Mouse (Mus musculus) heart, postnatal 0 days (tissue): ENCODE measurements around the gene Fam111a. TPM values are rescaled to one million over a fixed set of nuclear protein-coding genes. Genes with fewer than 3 reads are reported as not detected.

Source experiments
- ATAC-seq: fragments of 200-750 bp; cut with Nextera tagmentation; 2 replicates; pipeline ENCODE4 v1.8.0; 2017; ENCODE audit warnings: low read depth, moderate number of reproducible peaks, moderate library complexity; ENCODE audit not compliant: insufficient read depth
- DNase-seq: peaks from one replicate; pipeline ENCODE4 v3.0.0-alpha.2; 2016; ENCODE audit warnings: low spot score
- H3K27ac ChIP-seq: fragments of 300-500 bp; sonication (generic); 2 replicates; pipeline ENCODE4 v1.5.1; 2014; ENCODE audit warnings: low read depth, mild to moderate bottlenecking
- H3K27me3 ChIP-seq: fragments of 300-500 bp; sonication (generic); 2 replicates; pipeline ENCODE4 v1.6.1; 2014; ENCODE audit warnings: low read length, mixed read lengths; ENCODE audit not compliant: control insufficient read depth, insufficient read depth
- H3K36me3 ChIP-seq: fragments of 300-500 bp; sonication (generic); replicated peaks from 2 replicates; pipeline ENCODE4 v1.6.1; 2014; ENCODE audit warnings: low read length, mixed read lengths; ENCODE audit not compliant: control insufficient read depth, insufficient read depth
- H3K4me1 ChIP-seq: fragments of 300-500 bp; sonication (generic); 2 replicates; pipeline ENCODE4 v1.6.1; 2014; ENCODE audit warnings: antibody characterized with exemption; ENCODE audit not compliant: control insufficient read depth, insufficient read depth
- H3K4me2 ChIP-seq: fragments of 300-500 bp; sonication (generic); 2 replicates; pipeline ENCODE4 v1.6.1; 2014; ENCODE audit warnings: low read depth, mild to moderate bottlenecking, low read length, moderate library complexity
- H3K4me3 ChIP-seq: fragments of 300-500 bp; sonication (generic); 2 replicates; pipeline ENCODE4 v1.5.1; 2014; ENCODE audit warnings: low read depth, low read length
- H3K9ac ChIP-seq: fragments of 300-500 bp; sonication (generic); replicated peaks from 2 replicates; pipeline ENCODE4 v1.6.1; 2014; ENCODE audit warnings: low read depth, low read length, mixed read lengths
- H3K9me3 ChIP-seq: fragments of 300-500 bp; sonication (generic); replicated peaks from 2 replicates; pipeline ENCODE4 v1.6.1; 2016; ENCODE audit warnings: low read length; ENCODE audit not compliant: control insufficient read depth
- CTCF ChIP-seq: IDR thresholded peaks from 2 replicates; pipeline ENCODE4 v1.5.1; 2016; ENCODE audit warnings: antibody characterized with exemption, control low read depth, low read depth
- EP300 ChIP-seq: IDR thresholded peaks from 2 replicates; pipeline ENCODE4 v1.6.1; 2016; ENCODE audit warnings: antibody characterized with exemption, low read depth
- WGBS: fragments of 180-500 bp; shearing (Covaris S2); extraction: QIAGEN DNeasy Blood & Tissue Kit; methylation state at CpG from one replicate; pipeline ENCODE4 v1.1.7; 2014; 5-methylcytosine and 5-hydroxymethylcytosine counted together
- polyA plus RNA-seq: library from polyadenylated mRNA; unstranded; fragments of >200 nt; fragmentation: Nextera tagmentation; extraction: Ambion mirVana; gene quantifications from 2 replicates; pipeline ENCODE4 v1.2.1, GENCODE M21; 2015
- total RNA-seq: library from RNA; depleted of rRNA; stranded (reverse); fragments of >200 nt; gene quantifications from 2 replicates; pipeline ENCODE4 v1.2.3, GENCODE M21; 2014; ENCODE audit warnings: low replicate concordance; rRNA removed

Gene Fam111a
- total and polyA plus RNA-seq, 2 experiments from 2014 or later, result 6.6 to 8.4 TPM

DNA sequence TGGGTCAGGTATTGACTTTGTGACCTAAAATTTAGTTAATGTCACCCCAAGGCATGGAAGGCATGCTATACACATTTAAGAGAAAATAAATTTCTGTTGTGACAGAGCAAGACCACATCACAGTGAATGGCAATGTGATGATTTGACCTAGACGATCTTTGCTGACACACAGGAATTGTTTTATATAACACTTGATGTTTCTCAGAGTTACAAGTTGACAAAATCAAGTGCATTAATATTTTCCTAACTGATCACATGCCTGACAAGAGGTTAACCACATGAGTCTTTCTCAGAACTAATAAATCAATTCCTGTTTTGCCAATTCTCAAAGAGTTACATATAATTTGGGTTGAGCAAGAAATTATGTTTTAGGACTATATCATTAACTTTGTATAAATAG lies 68.1 kb downstream of the Fam111a start:
- DNase-seq (no peak), ATAC-seq (no peak)
- H3K9me3 ChIP-seq, result no peaks in the 10 kb centered on the region
- TF ChIP-seq CTCF, result no peak
- TF ChIP-seq EP300, result no peak
- H3K4me1 ChIP-seq, result no peaks in the 10 kb centered on the region
- 62% methylated on average over 1 of the region's 1 CpGs for WGBS
- H3K36me3 ChIP-seq, result no peaks in the 10 kb centered on the region
- H3K27ac ChIP-seq, result no peak overlapping the region
- no peak overlapping the region for H3K4me2 ChIP-seq
- H3K9ac ChIP-seq, result no peak overlapping the region
- H3K27me3 ChIP-seq, result no peaks in the 10 kb centered on the region
- no peak overlapping the region for H3K4me3 ChIP-seq

DNA sequence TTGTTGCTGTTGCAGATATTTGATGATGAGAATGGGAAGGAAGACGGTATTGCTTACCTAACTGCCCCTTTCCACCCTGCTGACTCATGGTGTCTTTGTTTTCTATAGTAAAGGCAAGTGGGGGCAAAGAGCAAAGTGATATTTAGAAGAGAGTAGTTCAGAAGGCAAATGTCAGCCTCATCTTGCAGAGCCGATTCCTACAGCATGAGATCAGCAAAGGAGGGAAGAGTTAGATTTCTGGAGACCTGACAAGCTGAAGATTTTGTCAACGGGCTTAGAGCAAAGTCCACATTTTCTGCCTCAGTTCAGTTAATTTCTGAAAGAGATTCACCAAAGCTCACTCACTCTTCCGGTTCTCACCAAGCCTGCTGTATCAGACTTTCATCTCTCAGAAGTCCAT lies 87.6 kb downstream of the Fam111a start, which contains the start of gene Glyat:
TSS of gene Glyat (plus strand) at position 133 of the 400 bp plus-strand sequence.
- Histone ChIP-seq H3K27me3 (no peaks in the 10 kb centered on the region), H3K9ac (no peak within 1 kb of the TSS), H3K9me3 (no peaks in the 10 kb centered on the region), H3K27ac (no peak within 1 kb of the TSS), H3K4me2 (no peak within 1 kb of the TSS), H3K4me3 (no peak within 1 kb of the TSS), H3K4me1 (no peaks in the 10 kb centered on the region), H3K36me3 (no peaks in the 10 kb centered on the region)
- 57% methylated on average over 4 of the region's 4 CpGs for WGBS
- ATAC-seq (no peak), DNase-seq (no peak)
- no peak for TF ChIP-seq CTCF
- TF ChIP-seq EP300, result no peak

DNA sequence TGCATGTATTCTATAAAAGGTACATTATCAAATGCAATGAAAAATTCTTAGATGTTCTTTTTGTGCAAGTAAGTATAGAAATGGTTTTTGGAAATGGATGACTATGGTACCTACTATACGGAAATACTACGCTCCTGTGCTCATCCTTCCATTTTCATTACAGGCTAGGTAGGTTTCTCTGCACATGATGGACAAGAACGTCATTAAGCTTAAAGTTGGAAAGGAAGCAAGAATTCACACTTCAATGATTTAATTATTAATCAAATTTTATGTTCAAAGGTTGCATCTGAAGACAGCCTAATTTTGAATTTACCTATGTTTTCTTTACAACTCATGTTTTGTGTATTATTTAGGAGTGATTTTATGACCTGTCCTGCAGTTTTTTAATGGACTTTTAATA lies 88.7 kb downstream of the Fam111a start:
- Histone ChIP-seq H3K4me2 (no peak overlapping the region), H3K9ac (no peak overlapping the region), H3K9me3 (no peaks in the 10 kb centered on the region), H3K27me3 (no peaks in the 10 kb centered on the region), H3K4me3 (no peak overlapping the region), H3K36me3 (no peaks in the 10 kb centered on the region), H3K27ac (no peak overlapping the region), H3K4me1 (no peaks in the 10 kb centered on the region)
- TF ChIP-seq EP300 (no peak), CTCF (no peak)
- no peak for ATAC-seq
- 76% methylated on average over 3 of the region's 3 CpGs for WGBS
- no peak for DNase-seq

DNA sequence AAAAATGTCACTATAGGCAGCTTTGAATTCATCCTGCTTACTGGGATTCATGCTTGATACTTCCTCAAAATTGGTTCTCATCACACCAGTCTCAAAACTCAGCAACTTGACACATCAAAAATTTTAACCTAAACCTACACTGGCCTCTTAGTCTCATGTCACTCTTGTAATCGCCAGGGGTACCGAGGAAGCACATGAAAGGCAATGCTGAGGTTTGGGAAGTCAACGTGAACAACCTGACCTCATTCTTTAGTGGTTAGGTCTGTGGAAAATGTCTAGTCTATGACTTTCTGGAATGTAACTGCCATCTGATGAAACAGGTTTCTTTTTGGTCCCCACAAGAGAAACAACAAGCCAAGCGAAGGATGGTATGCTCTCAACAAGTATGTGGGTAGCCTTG lies 89.4 kb downstream of the Fam111a start:
- DNase-seq, result no peak
- no peaks in the 10 kb centered on the region for H3K27me3 ChIP-seq
- no peaks in the 10 kb centered on the region for H3K9me3 ChIP-seq
- H3K27ac ChIP-seq, result no peak overlapping the region
- ATAC-seq, result no peak
- no peak overlapping the region for H3K9ac ChIP-seq
- no peak overlapping the region for H3K4me2 ChIP-seq
- TF ChIP-seq EP300 (no peak), CTCF (no peak)
- H3K36me3 ChIP-seq, result no peaks in the 10 kb centered on the region
- no peaks in the 10 kb centered on the region for H3K4me1 ChIP-seq
- H3K4me3 ChIP-seq, result no peak overlapping the region
- WGBS, result 71% methylated on average over 4 of the region's 4 CpGs

DNA sequence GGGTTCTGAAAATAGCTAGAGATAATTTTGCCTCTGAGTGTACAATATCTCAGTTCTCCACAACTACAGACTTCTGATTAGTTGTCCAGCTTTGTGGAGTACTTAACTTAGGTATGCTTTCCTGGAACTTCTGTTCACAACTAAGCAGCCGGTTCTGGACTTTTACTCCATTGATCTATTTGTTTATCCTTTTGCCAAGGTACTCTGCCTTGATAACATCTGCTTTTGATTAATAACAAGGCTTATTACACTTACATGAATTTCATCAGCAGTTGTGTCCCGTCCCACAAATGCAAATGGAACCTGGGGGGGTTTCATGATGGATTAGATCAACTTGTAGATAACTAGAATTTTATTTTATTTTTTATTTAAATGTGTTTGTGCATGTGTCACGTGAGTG lies 91.3 kb downstream of the Fam111a start:
- Histone ChIP-seq H3K9me3 (no peaks in the 10 kb centered on the region), H3K4me1 (no peaks in the 10 kb centered on the region), H3K27me3 (no peaks in the 10 kb centered on the region), H3K4me3 (no peak overlapping the region), H3K27ac (no peak overlapping the region), H3K9ac (no peak overlapping the region), H3K36me3 (no peaks in the 10 kb centered on the region), H3K4me2 (no peak overlapping the region)
- WGBS, result 60% methylated on average over 3 of the region's 3 CpGs
- no peak for DNase-seq
- TF ChIP-seq EP300 (no peak), CTCF (no peak)
- ATAC-seq, result no peak

DNA sequence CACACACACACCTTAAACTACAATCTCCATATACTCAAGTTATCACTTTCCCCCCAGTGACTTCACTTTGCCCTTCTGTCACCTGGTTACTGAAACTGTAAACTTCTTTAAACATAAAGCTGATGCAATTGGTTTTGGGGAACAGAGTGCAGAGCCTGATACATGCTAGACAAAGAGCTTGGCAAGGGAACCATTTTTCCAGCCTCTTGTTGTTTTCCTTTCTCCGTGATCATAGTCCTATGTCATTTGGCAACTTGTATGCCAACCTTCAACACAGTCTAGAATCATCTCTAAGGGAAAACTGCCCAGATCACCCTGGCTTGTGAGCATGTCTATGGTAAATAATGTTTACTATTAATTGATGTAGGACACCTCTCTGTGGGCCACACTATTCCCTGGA lies 92.5 kb downstream of the Fam111a start:
- no peak for ATAC-seq
- no peaks in the 10 kb centered on the region for H3K9me3 ChIP-seq
- no peak overlapping the region for H3K4me3 ChIP-seq
- 69% methylated on average over 1 of the region's 1 CpGs for WGBS
- H3K36me3 ChIP-seq, result no peaks in the 10 kb centered on the region
- DNase-seq, result no peak
- no peaks in the 10 kb centered on the region for H3K27me3 ChIP-seq
- no peak overlapping the region for H3K27ac ChIP-seq
- no peak for TF ChIP-seq CTCF
- no peak for TF ChIP-seq EP300
- no peak overlapping the region for H3K9ac ChIP-seq
- H3K4me2 ChIP-seq, result no peak overlapping the region
- H3K4me1 ChIP-seq, result no peaks in the 10 kb centered on the region

Other genes with a start within 250 kb of the Fam111a start
- gene Olfr1436, start 246.6 kb upstream of the Fam111a start, total RNA-seq, result not detected in 2 replicates
- gene Olfr1436, start 246.6 kb upstream of the Fam111a start, polyA plus RNA-seq, result not detected in 2 replicates
- gene Olfr1437, start 220.6 kb upstream of the Fam111a start, total RNA-seq, result not detected in 2 replicates
- gene Olfr1437, start 220.6 kb upstream of the Fam111a start, polyA plus RNA-seq, result not detected in 2 replicates
- gene Olfr1438-ps1, start 209.8 kb upstream of the Fam111a start, total RNA-seq, result not detected in 2 replicates
- gene Olfr1438-ps1, start 209.8 kb upstream of the Fam111a start, polyA plus RNA-seq, result not detected in 2 replicates
- gene Olfr1440, start 158.5 kb upstream of the Fam111a start, total RNA-seq, result not detected in 2 replicates
- not detected in 2 replicates for gene Olfr1440, start 158.5 kb upstream of the Fam111a start, polyA plus RNA-seq
- not detected in 2 replicates for gene Olfr1441, start 128.3 kb upstream of the Fam111a start, total RNA-seq
- not detected in 2 replicates for gene Olfr1441, start 128.3 kb upstream of the Fam111a start, polyA plus RNA-seq
- not detected in 2 replicates for gene Pfpl, start 117.8 kb upstream of the Fam111a start, total RNA-seq
- not detected in 2 replicates for gene Pfpl, start 117.8 kb upstream of the Fam111a start, polyA plus RNA-seq
- gene Mpeg1, start 85.0 kb upstream of the Fam111a start, total RNA-seq, result 0.46 and 3.6 TPM in 2 replicates
- 0.36 and 0.37 TPM in 2 replicates for gene Mpeg1, start 85.0 kb upstream of the Fam111a start, polyA plus RNA-seq
- 1.5 and 3.8 TPM in 2 replicates for gene Dtx4, start 44.3 kb upstream of the Fam111a start, total RNA-seq
- 1.2 and 1.3 TPM in 2 replicates for gene Dtx4, start 44.3 kb upstream of the Fam111a start, polyA plus RNA-seq
- not detected in 2 replicates for gene Gm4952, start 54.2 kb downstream of the Fam111a start, total RNA-seq
- 0.14 TPM in 1 of 2 replicates, not detected in the other for gene Gm4952, start 54.2 kb downstream of the Fam111a start, polyA plus RNA-seq
- gene Glyat, start 87.6 kb downstream of the Fam111a start, total RNA-seq, result not detected in 2 replicates
- not detected in 2 replicates for gene Glyat, start 87.6 kb downstream of the Fam111a start, polyA plus RNA-seq
- gene Olfr1442, start 124.7 kb downstream of the Fam111a start, total RNA-seq, result not detected in 2 replicates
- not detected in 2 replicates for gene Olfr1442, start 124.7 kb downstream of the Fam111a start, polyA plus RNA-seq
- not detected in 2 replicates for gene Olfr1443, start 132.4 kb downstream of the Fam111a start, total RNA-seq
- gene Olfr1443, start 132.4 kb downstream of the Fam111a start, polyA plus RNA-seq, result not detected in 2 replicates
- not detected in 2 replicates for gene Keg1, start 150.0 kb downstream of the Fam111a start, total RNA-seq
- gene Keg1, start 150.0 kb downstream of the Fam111a start, polyA plus RNA-seq, result not detected in 2 replicates
- gene Cntf, start 219.9 kb downstream of the Fam111a start, total RNA-seq, result 1.2 TPM in 1 of 2 replicates, not detected in the other
- gene Cntf, start 219.9 kb downstream of the Fam111a start, polyA plus RNA-seq, result 0.98 and 1.2 TPM in 2 replicates